Mouse (Mus musculus) central nervous system, embryonic 18 days (tissue): ENCODE measurements around the gene Fabp6. TPM values are rescaled to one million over a fixed set of nuclear protein-coding genes. Genes with fewer than 3 reads are reported as not detected.

ENCODE experiments used
- polyA plus RNA-seq: library from polyadenylated mRNA; depleted of rRNA; stranded (reverse); fragments of >200 nt; gene quantifications from 2 replicates; pipeline ENCODE4 v1.2.3, GENCODE M21; 2012; rRNA removed

The Fabp6 gene
- not detected in 2 replicates for polyA plus RNA-seq

GRCm38 (mm10) chr11:43601440-43601839, at the start of gene Fabp6:
Gene Fabp6, minus strand, starts transcription at chr11:43601540.

GRCm38 (mm10) chr11:43586324-43587090, 14.8 kb downstream of the Fabp6 start, which contains the start of gene 4933415A04Rik:
Gene 4933415A04Rik, plus strand, starts transcription at chr11:43587040.

Other genes starting within 250 kb of the Fabp6 start
- 36.8 and 42.0 TPM in 2 replicates for gene Pttg1, start 175.3 kb downstream of the Fabp6 start, polyA plus RNA-seq
- gene Slu7, start 167.8 kb downstream of the Fabp6 start, polyA plus RNA-seq, result 12.7 and 13.4 TPM in 2 replicates
- 11.7 and 13.6 TPM in 2 replicates for gene C1qtnf2, start 127.3 kb downstream of the Fabp6 start, polyA plus RNA-seq
- 3.0 TPM in 2 replicates for gene Ccnjl, start 72.8 kb downstream of the Fabp6 start, polyA plus RNA-seq
- 0.44 and 0.56 TPM in 2 replicates for gene 4933415A04Rik, start 14.5 kb downstream of the Fabp6 start, polyA plus RNA-seq
- gene Pwwp2a, start 80.5 kb upstream of the Fabp6 start, polyA plus RNA-seq, result 37.6 and 39.1 TPM in 2 replicates
- gene Ttc1, start 146.5 kb upstream of the Fabp6 start, polyA plus RNA-seq, result 47.7 and 54.1 TPM in 2 replicates